Mouse (Mus musculus) heart, postnatal 14 days (tissue): ENCODE measurements around the gene Gcnt1. TPM values are rescaled to one million over a fixed set of nuclear protein-coding genes. Genes with fewer than 3 reads are reported as not detected.

Experiments
- DNase-seq, 2 experiments: peaks; one replicate each; pipeline ENCODE4 v3.0.0; 2021 to 2022
- intact Hi-C: fragments of 180-260 bp; cut with DNase I; formaldehyde crosslinking; loops from one replicate; pipeline ENCODE4 v1.15.1; 2025
- total RNA-seq, 2 experiments: library from RNA; stranded (reverse); gene quantifications; 2 replicates each; pipeline ENCODE4 v1.2.3; 2021

Gene Gcnt1
- total RNA-seq, 2 experiments from 2014 or later = 14.2 to 14.4 TPM

DNA sequence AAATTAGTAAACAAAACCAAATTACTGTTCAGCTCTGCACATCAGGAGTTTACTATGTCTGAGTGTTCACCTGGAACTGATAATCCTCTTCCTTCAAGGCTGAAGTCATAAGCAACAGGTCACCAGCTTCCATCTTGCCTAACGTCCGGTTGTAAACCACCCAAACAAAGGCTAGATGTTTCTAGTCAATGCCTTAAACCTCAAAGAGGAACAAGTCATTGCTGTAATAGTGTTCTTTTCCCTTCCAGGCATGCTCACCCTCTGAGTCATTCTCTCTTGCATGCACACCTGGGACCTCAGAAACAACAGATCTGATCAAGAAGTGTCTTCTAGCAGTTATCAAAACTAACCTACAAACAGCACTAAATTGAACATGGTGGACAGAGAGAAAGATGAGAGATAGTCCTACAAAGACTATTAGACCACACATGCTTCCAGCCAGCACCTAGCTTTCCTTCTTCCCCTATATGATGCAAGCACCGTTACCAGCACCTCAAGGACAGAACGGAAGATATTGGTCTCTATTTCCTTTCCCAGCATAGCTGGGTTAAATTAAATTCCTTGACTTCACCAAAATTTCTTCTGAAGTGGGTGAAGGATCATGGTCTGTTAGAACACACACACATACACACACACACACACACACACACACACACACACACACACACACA, 94.1 kb downstream of the Gcnt1 start:
- no peak for DNase-seq
- intact Hi-C loops = no loop called here

Other genes with a start within 250 kb of the Gcnt1 start
- gene Rfk, start 21.2 kb upstream of the Gcnt1 start, total RNA-seq = 10 to 100 TPM; 56.9 to 59.7 TPM